Mouse (Mus musculus) left cerebral cortex, postnatal 14 days (tissue): ENCODE data around the gene Gm20388. TPM values are rescaled to one million over a fixed set of nuclear protein-coding genes. Genes with fewer than 3 reads are reported as not detected.

ENCODE experiments used
- DNase-seq, 2 experiments: peaks; one replicate each; pipeline ENCODE4 v3.0.0; 2021 to 2022; ENCODE audit warnings: low spot score in 2 of 2, mixed read lengths in 1 of 2
- intact Hi-C: fragments of 180-260 bp; cut with DNase I; formaldehyde crosslinking; loops from one replicate; pipeline ENCODE4 v1.15.1; 2025
- total RNA-seq, 2 experiments: library from RNA; stranded (reverse); gene quantifications; 2 replicates each; pipeline ENCODE4 v1.2.3; 2021

Gm20388 gene
- total RNA-seq, 2 experiments from 2014 or later = 2.8 to 7.3 TPM

DNA sequence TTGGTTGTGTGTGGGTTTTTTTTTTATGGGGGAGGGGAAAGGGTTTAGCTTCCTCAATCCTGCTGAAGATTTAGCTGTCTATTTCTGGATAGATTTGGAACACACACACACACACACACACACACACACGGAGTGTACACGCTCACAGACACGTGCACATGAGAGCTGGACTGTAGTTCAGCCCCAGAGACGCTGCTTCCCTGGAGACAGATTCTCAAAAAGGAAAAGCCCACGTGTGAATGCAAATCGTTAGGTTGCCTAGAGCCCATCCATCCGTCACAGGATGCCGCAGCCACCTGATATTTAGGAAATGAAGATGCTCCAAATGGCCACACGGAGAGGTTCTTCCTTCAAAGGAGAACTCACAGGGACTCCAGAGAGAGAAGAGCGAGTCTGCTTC is 3969.6 kb downstream of the Gm20388 start:
- intact Hi-C loops = loop anchor here (5.0 kb wide), 1 partner anchor 38 kb away; no protein-coding TSS in a partner anchor

DNA sequence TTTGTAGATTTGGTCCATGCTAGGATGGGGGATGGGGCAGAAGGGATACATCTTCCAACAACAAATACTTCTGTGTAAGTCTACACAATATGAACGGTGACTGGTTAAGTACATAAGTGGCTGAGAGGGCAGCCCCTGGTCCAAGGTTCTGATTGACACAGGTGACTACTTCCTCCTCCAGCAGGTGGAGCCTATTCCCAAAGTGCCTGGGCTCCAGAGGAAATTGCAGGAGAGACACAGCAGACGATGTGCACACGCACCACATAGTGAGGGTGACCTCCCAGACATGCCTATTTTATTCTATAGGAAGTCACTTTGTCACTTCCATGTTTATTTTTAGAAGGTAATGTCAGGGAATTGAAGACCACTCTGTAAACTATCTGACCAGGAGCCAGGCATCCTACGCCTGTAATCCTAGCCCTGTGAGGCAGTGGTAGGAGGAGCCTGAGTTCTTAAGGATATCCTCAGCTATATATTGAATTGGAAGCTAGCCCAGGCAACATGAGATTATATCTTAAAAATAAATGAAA is 3970.2 kb downstream of the Gm20388 start:
- intact Hi-C loops = loop anchor here (5.0 kb wide), 1 partner anchor 39 kb away; no protein-coding TSS in a partner anchor
- DNase-seq = no peak

More for the DNA sequence above, 3969.6 kb downstream of the Gm20388 start:
- peak; percentile 90 to 97 for DNase-seq

- intact Hi-C loops = loop anchor here (5.0 kb wide), 1 partner anchor 40 kb away; no protein-coding TSS in a partner anchor
- no peak for DNase-seq
Measured at GRCm38 (mm10) chr8:123882412-123882811, 3971.8 kb downstream of the Gm20388 start.

GRCm38 (mm10) chr8:123883094-123883493 is 3972.5 kb downstream of the Gm20388 start:
- DNase-seq = no peak
- intact Hi-C loops = loop anchor here (5.0 kb wide), 1 partner anchor 41 kb away; no protein-coding TSS in a partner anchor

DNA sequence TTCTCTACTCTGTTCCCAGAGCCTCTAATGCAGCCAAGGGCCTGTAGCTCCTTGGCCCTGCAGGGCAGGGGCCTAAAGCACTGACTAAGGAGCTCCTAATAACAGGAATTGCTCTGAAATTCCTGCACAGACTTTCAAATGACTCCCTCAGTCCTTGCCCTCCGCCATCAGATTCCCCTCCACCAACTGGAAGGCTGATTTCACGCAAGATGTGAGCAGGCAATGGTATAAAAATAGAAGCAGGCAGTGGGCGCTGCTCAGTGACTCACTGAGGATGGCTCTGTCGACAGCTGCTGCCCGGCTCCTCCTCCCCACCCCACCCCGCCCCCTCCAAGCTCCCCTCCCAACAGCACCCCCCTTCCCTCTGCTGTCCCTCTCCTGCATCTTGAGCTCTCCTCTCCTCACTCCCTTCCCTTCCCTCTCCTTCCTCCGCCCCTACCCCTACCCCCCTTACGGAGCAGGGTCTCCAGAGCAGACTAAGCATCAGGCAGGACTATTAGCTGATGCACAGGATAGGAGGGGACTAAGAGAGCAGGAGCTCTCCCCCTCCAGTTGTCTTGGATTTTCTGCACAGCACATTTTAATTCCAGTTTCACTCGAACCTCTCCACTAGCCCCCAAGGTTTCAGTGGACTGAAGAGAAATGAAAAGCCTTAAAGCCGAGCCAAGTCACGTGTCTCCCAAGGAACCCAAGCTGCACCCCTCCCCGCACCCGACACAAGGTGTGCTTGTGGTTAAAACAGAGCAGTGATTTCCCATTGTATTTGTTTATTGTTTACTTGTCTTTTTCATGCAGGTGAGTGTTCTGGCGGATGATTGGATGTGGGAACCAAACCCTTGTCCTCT is 3974.3 kb downstream of the Gm20388 start:
- intact Hi-C loops = loop anchor here (5.0 kb wide), 1 partner anchor 43 kb away; no protein-coding TSS in a partner anchor
- peak; percentile 82 to 92 for DNase-seq

DNA sequence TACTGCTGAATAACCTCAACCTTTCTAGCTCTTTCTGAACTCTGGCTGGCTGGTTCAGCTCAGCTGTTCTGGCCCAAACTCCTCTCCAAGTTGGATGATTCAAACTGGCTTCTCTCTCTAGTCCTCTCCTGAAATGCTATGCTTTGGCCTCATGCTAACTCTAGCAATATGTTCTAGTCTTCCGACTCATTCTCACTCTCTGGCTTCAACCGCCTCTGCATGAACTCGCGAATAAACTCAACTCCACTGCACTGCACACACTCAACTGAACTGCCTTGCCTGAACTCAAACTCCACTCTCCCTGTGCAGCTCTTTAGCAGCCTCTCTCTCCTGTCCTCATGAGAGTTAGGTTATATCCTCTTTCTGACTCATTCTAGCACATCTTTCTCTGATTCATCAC is 3976.5 kb downstream of the Gm20388 start:
- intact Hi-C loops = no loop called here
- no peak for DNase-seq

- DNase-seq = no peak
- intact Hi-C loops = no loop called here
Measured at GRCm38 (mm10) chr8:123887956-123888355, 3977.3 kb downstream of the Gm20388 start.

GRCm38 (mm10) chr8:123889797-123890196 is 3979.2 kb downstream of the Gm20388 start:
- intact Hi-C loops = loop anchor here (5.0 kb wide), 1 partner anchor 32 kb away; no protein-coding TSS in a partner anchor
- DNase-seq = no peak

DNA sequence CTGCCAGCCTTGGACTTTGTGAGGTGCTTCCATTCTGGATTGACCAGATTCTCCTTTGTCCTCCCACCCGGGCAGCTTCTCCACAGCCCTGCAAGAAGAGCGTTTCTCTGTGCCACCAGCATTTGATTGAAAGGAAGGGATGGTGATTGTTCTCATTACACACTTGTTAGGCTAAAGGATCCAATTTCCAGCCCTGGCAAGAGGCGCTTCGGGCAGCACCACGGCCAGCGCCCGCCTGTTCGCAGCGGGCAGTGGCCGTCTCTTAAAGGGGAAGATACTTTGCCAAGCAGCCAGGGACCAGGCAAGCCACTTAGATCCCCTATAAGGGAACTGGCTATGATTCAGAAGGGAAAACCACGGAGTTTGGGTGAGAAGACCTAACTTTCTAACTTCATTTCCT is 3980.6 kb downstream of the Gm20388 start:
- intact Hi-C loops = loop anchor here (5.0 kb wide), 1 partner anchor 34 kb away; no protein-coding TSS in a partner anchor
- no peak for DNase-seq

- intact Hi-C loops = loop anchor here (5.0 kb wide), 1 partner anchor 35 kb away; no protein-coding TSS in a partner anchor
- DNase-seq = peak; percentile 80 to 84
Measured at GRCm38 (mm10) chr8:123891883-123892585, 3981.4 kb downstream of the Gm20388 start.

- intact Hi-C loops = loop anchor here (5.0 kb wide), 1 partner anchor 35 kb away; no protein-coding TSS in a partner anchor
- no peak for DNase-seq
Measured at GRCm38 (mm10) chr8:123892586-123893155, 3982.0 kb downstream of the Gm20388 start.

DNA sequence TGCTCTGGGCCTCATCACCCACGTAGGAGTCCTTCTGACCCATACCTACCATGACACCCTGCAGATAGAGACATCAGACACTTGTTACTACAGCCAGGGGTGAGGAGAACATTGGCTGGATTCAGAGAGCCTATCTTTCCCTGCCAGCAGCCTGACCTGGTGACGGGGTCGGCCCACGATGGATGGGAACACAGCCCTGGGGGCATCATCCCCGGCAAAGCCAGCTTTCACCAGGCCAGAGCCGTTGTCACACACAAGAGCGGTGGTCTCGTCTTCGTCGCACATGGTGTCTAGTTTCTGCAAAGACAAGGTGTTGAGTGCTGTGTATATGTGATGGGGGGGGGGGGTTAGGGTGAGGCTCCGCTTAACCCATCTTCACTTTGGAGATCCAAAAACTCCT is 3982.8 kb downstream of the Gm20388 start:
- intact Hi-C loops = loop anchor here (5.0 kb wide), 1 partner anchor 36 kb away; no protein-coding TSS in a partner anchor
- DNase-seq = no peak

DNA sequence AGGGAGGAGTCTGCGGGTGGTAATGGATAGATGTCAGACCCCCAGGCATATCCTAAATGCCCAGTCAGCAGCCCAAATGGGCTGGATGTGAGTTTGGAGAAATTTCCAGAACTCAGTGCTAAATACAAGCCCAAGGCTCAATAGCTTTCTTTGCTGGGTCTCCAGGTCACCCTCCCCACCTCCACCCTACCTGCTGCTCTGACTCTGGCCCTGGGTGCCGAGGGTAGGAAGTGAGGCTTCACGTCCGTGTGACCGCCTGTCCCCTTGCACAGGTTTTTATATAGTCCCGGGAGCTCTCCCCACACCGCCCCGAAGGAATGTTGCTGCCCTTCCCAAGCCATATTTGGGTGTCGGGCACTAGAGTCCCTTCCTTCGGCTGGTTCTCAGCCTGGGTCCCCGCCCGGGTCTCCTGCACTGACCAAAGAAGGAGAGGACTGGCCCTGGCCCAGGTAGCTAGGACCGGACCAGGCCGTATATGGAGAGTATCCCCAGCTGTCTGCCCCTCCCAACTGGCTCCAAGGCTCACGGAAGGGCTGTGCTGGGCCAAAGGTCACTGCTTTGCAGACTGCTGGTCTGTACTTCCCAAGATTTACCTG is 3984.0 kb downstream of the Gm20388 start, which contains the start of gene Acta1:
Gene Acta1 (minus strand): TSS at position 250 of the 596 bp plus-strand sequence.
- no peak for DNase-seq

DNA sequence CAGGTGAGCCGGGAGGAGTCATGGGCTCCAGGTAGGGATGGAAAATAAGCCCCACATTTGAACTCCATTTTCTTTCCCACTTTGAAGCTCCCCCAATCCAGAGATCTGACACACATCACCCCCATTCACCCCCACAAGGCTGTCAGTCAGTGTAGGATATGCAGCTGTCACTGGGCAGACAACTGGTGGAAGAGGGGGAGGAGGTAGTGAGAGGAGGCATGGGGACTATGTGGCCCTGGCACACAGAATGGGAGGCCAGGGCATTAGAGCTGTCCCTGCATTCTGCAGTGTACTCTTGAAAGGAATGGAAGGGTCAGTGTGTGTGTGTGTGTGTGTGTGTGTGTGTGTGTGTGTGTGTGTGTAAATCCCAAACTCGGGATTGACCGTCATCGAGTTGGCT is 3984.6 kb downstream of the Gm20388 start:
- DNase-seq = no peak
- intact Hi-C loops = no loop called here

More for the DNA sequence above, 3984.0 kb downstream of the Gm20388 start, which contains the start of gene Acta1:
- intact Hi-C loops = loop anchor here (5.0 kb wide), 1 partner anchor 37 kb away; no protein-coding TSS in a partner anchor

GRCm38 (mm10) chr8:123895680-123896365 is 3985.2 kb downstream of the Gm20388 start:
- intact Hi-C loops = no loop called here
- DNase-seq = no peak

DNA sequence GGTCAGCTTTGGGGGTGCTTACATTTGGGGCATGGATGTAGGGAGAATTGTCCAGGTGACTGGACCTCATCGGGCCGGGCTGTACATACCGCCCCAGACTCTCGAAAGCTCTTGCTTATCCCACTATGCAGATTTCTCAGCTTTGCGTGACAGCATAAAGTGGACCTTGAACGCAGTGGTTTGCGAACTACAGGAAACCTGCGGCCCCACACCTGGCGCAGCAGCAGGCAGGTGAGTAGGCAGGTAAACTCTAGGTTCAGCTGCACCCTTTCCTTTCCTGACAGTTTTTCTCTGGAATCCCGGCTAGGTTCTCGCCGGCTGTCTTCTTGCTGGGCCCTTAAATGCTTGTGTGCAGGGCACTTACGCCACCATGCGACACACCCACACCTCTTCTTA is 3985.7 kb downstream of the Gm20388 start:
- DNase-seq = no peak
- intact Hi-C loops = no loop called here

- intact Hi-C loops = no loop called here
- no peak for DNase-seq
Measured at GRCm38 (mm10) chr8:123896774-123897173, 3986.1 kb downstream of the Gm20388 start.

DNA sequence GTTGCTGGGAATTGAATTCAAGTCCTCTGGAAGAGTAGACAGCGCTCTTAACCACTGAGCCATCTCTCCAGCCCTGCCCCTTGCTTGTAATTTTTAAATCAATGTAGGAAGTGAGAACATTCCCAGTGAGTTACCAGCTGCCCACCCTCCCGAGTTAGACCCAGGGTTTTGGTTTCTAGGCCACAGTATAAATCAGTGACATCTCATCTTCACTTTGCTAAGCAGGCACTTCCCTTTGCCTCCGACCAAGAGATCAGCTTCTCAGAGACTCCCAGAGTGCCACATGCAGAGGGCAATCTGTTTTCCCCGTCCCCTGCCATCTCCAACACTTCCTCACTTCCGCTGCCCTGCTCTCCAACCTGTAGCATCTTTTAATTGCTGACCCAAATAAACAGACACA is 3987.9 kb downstream of the Gm20388 start:
- intact Hi-C loops = no loop called here
- DNase-seq = no peak
